Mouse (Mus musculus) mouse trophoblast stem cell (cell line): Measurements from ENCODE around the gene Ccr10.
"Not testable (repeated sequence)": the region's sequence is repeated elsewhere in the genome, so short reads cannot be mapped to it uniquely, and the experiment has no call there.

Source experiments
- in situ Hi-C, 2 experiments: fragments of 300-500 bp; cut with MseI, MboI; formaldehyde crosslinking; loops; 2 replicates in 1 of 2; 3 replicates in 1 of 2; pipeline ENCODE4 v1.15.1; 2025

Gene Ccr10

GRCm38 (mm10) chr11:101130056-101130756 is 45.0 kb downstream of the Ccr10 start:
- in situ Hi-C loops: loop anchor here (5.0 kb wide), 1 partner anchor 47 kb away; the partner anchor contains the start of gene Ccr10 (in 2 of the 2)

DNA sequence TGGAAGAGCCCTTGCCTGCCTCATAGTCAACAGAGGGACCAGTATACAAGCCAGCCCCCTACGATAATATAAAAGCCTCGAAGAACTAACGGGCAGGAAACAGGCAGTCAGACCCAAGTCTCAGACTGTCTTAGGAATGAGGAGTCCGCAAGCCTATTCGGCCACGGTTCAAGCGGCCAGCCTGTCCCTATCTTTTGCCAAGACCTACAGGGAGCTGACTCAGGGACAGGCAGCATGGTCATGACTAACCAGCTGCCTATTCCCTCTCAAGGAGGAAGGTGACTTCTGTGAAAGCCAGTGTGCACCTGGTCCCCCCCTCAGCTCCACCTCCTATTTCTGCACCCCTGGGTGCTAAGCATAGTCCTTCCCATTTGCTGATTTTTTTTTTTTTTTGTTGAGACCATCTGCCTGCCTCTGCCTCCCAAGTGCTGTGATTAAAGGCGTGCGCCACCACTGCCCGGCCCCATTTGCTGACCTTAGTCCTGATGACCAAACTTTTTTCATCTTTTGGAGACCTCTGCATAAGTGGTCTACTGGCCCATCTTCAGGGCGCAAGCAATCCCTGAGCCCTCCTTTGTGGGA is 46.2 kb downstream of the Ccr10 start:
- in situ Hi-C loops: no loop called here

- in situ Hi-C loops: no loop called here
Measured at GRCm38 (mm10) chr11:101127075-101127474, 48.2 kb downstream of the Ccr10 start.

GRCm38 (mm10) chr11:101125008-101125407 is 50.2 kb downstream of the Ccr10 start:
- in situ Hi-C loops: not testable (repeated sequence)

DNA sequence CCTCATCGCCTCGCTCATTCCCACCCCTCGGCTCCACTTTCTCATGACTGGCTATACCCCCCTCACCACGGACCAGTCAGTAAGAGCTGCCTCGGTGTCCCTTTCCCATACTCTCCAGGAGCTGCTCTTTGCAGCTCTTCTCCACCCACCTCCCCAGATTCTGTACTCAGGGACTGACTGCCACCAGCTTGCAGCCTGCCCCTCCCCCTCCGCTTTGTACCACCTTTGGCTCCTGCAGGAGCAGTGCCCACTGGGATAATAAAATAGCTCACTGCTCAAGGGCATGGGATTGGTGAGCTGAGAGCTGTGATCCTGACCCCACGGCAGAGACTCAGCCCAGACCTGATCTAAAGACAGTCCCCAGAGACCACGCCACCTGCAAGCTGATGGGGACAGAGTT is 50.7 kb downstream of the Ccr10 start:
- in situ Hi-C loops: not testable (repeated sequence)
